Mouse (Mus musculus) layer of hippocampus, adult 11-12 months (tissue): Measurements from ENCODE around the gene Smarca5.
A peak's percentile ranks its signal among the peaks of the same experiment; 100 is the strongest.

Experiments
- DNase-seq: peaks from one replicate; pipeline ENCODE4 v3.0.0; 2022; ENCODE audit warnings: low spot score

Smarca5 gene

GRCm38 (mm10) chr8:80739155-80739924 is at the start of gene Smarca5:
Gene Smarca5 (minus strand): TSS chr8:80739497.
- DNase-seq: peak; percentile 93

- no peak for DNase-seq
Observed at GRCm38 (mm10) chr8:80784559-80784958, 45.3 kb upstream of the Smarca5 start.

GRCm38 (mm10) chr8:80783271-80783670 is 44.0 kb upstream of the Smarca5 start:
- DNase-seq: no peak

- no peak for DNase-seq
Observed at GRCm38 (mm10) chr8:80781338-80781737, 42.0 kb upstream of the Smarca5 start.

GRCm38 (mm10) chr8:80780271-80780670 is 41.0 kb upstream of the Smarca5 start:
- DNase-seq: no peak

- DNase-seq: no peak
Observed at GRCm38 (mm10) chr8:80776436-80776835, 37.1 kb upstream of the Smarca5 start.

- peak; percentile 37 for DNase-seq
Observed at GRCm38 (mm10) chr8:80772732-80773460, 33.6 kb upstream of the Smarca5 start.

- no peak for DNase-seq
Observed at GRCm38 (mm10) chr8:80768451-80768850, 29.2 kb upstream of the Smarca5 start.

- DNase-seq: peak; percentile 88
Observed at GRCm38 (mm10) chr8:80753017-80753715, 13.9 kb upstream of the Smarca5 start.

- DNase-seq: no peak
Observed at GRCm38 (mm10) chr8:80752429-80752828, 13.1 kb upstream of the Smarca5 start.

GRCm38 (mm10) chr8:80749091-80749490 is 9.8 kb upstream of the Smarca5 start:
- DNase-seq: no peak

- no peak for DNase-seq
Observed at GRCm38 (mm10) chr8:80739932-80740331, 635 bp upstream of the Smarca5 start.

- DNase-seq: peak; percentile 64
Observed at GRCm38 (mm10) chr8:80738388-80739154, 726 bp downstream of the Smarca5 start.

GRCm38 (mm10) chr8:80738046-80738387 is 1.3 kb downstream of the Smarca5 start:
- no peak for DNase-seq

GRCm38 (mm10) chr8:80732326-80732725 is 7.0 kb downstream of the Smarca5 start:
- no peak for DNase-seq

GRCm38 (mm10) chr8:80714461-80714860 is 24.8 kb downstream of the Smarca5 start:
- no peak for DNase-seq

- no peak for DNase-seq
Observed at GRCm38 (mm10) chr8:80710670-80711400, 28.5 kb downstream of the Smarca5 start.

GRCm38 (mm10) chr8:80688141-80688540 is 51.2 kb downstream of the Smarca5 start:
- peak; percentile 37 for DNase-seq

- DNase-seq: no peak
Observed at GRCm38 (mm10) chr8:80683756-80684335, 55.5 kb downstream of the Smarca5 start.

- DNase-seq: no peak
Observed at GRCm38 (mm10) chr8:80682594-80682993, 56.7 kb downstream of the Smarca5 start.
